Mouse (Mus musculus) kidney, embryonic 16.5 days (tissue): ENCODE results near the gene Bcat1. TPM values are rescaled to one million over a fixed set of nuclear protein-coding genes. Genes with fewer than 3 reads are reported as not detected.

Experiments
- ATAC-seq: fragments of 200-750 bp; cut with Nextera tagmentation; 2 replicates; pipeline ENCODE4 v1.8.0; 2017; ENCODE audit warnings: moderate TSS enrichment; ENCODE audit not compliant: low FRiP score, low TSS enrichment
- H3K27ac ChIP-seq: fragments of 300-500 bp; sonication (generic); 2 replicates; pipeline ENCODE4 v1.5.1; 2014; ENCODE audit warnings: low read length
- H3K27me3 ChIP-seq: fragments of 300-500 bp; sonication (generic); 2 replicates; pipeline ENCODE4 v1.6.1; 2014; ENCODE audit warnings: low read length, control low read depth, mixed read lengths; ENCODE audit not compliant: insufficient read depth
- H3K36me3 ChIP-seq: fragments of 300-500 bp; sonication (generic); 2 replicates; pipeline ENCODE4 v1.6.1; 2014; ENCODE audit warnings: low read length, control low read depth, mixed read lengths; ENCODE audit not compliant: insufficient read depth
- H3K4me1 ChIP-seq: fragments of 300-500 bp; sonication (generic); 2 replicates; pipeline ENCODE4 v1.6.1; 2014; ENCODE audit warnings: low read length, control low read depth, mixed read lengths; ENCODE audit not compliant: insufficient read depth
- H3K4me2 ChIP-seq: fragments of 300-500 bp; sonication (generic); replicated peaks from 2 replicates; pipeline ENCODE4 v1.6.1; 2014; ENCODE audit warnings: low read depth, low read length
- H3K4me3 ChIP-seq: fragments of 300-500 bp; sonication (generic); 2 replicates; pipeline ENCODE4 v1.5.1; 2014; ENCODE audit warnings: mild to moderate bottlenecking, low read length
- H3K9ac ChIP-seq: fragments of 300-500 bp; sonication (generic); replicated peaks from 2 replicates; pipeline ENCODE4 v1.6.1; 2014; ENCODE audit warnings: low read length
- H3K9me3 ChIP-seq: fragments of 300-500 bp; sonication (generic); 2 replicates; pipeline ENCODE4 v1.6.1; 2016; ENCODE audit warnings: low read length, control low read depth
- WGBS: fragments of 180-500 bp; shearing (Covaris S2); extraction: QIAGEN DNeasy Blood & Tissue Kit; methylation state at CpG from one replicate; pipeline ENCODE4 v1.1.7; 2014; 5-methylcytosine and 5-hydroxymethylcytosine counted together
- polyA plus RNA-seq: library from polyadenylated mRNA; unstranded; fragments of >200 nt; fragmentation: Nextera tagmentation; extraction: Ambion mirVana; gene quantifications from 2 replicates; pipeline ENCODE4 v1.2.1, GENCODE M21; 2015

Gene Bcat1
- polyA plus RNA-seq, 1 experiment from 2014 or later: 7.1 TPM

- Histone ChIP-seq H3K4me2 (no peak overlapping the region), H3K36me3 (no peaks in the 10 kb centered on the region), H3K9me3 (0 out of 2 replicates have a peak, but pooled peaks cover 3% of the 10 kb centered on the region), H3K4me3 (no peak overlapping the region), H3K4me1 (no peaks in the 10 kb centered on the region), H3K27ac (no peak overlapping the region), H3K27me3 (no peaks in the 10 kb centered on the region), H3K9ac (no peak overlapping the region)
- 80% methylated on average over 4 of the region's 4 CpGs for whole genome bisulfite sequencing
- no peak for ATAC-seq
These were observed 105.1 kb downstream of the Bcat1 start for GRCm38 (mm10) chr6:144970900-144971299.

- H3K27me3 ChIP-seq: no peaks in the 10 kb centered on the region
- WGBS: 52% methylated on average over 6 of the region's 6 CpGs
These were observed 108.4 kb downstream of the Bcat1 start for GRCm38 (mm10) chr6:144967536-144967935.

GRCm38 (mm10) chr6:144964205-144964604 lies 111.8 kb downstream of the Bcat1 start:
- no peaks in the 10 kb centered on the region for H3K4me1 ChIP-seq
- H3K9ac ChIP-seq: no peak overlapping the region
- H3K4me2 ChIP-seq: no peak overlapping the region
- H3K27me3 ChIP-seq: no peaks in the 10 kb centered on the region
- H3K27ac ChIP-seq: no peak overlapping the region
- WGBS: 79% methylated on average over 4 of the region's 4 CpGs
- no peaks in the 10 kb centered on the region for H3K36me3 ChIP-seq
- no peak overlapping the region for H3K4me3 ChIP-seq
- ATAC-seq: no peak
- H3K9me3 ChIP-seq: no peaks in the 10 kb centered on the region; the same call in 1 of the 2 replicates

More at GRCm38 (mm10) chr6:144967536-144967935, 108.4 kb downstream of the Bcat1 start:
- Histone ChIP-seq H3K4me2 (no peak overlapping the region), H3K4me3 (no peak overlapping the region), H3K27ac (no peak overlapping the region), H3K36me3 (no peaks in the 10 kb centered on the region), H3K9me3 (no peaks in the 10 kb centered on the region), H3K4me1 (no peaks in the 10 kb centered on the region), H3K9ac (no peak overlapping the region)
- no peak for ATAC-seq

GRCm38 (mm10) chr6:144963156-144963555 lies 112.8 kb downstream of the Bcat1 start:
- Histone ChIP-seq H3K9ac (no peak overlapping the region), H3K4me3 (no peak overlapping the region), H3K27me3 (no peaks in the 10 kb centered on the region), H3K4me1 (no peaks in the 10 kb centered on the region), H3K9me3 (peaks cover 2% of the 10 kb centered on the region; the same call in 1 of the 2 replicates), H3K4me2 (no peak overlapping the region), H3K27ac (no peak overlapping the region), H3K36me3 (no peaks in the 10 kb centered on the region)
- no peak for ATAC-seq
- WGBS: 84% methylated on average over 8 of the region's 8 CpGs

- WGBS: 54% methylated on average over 4 of the region's 4 CpGs
- no peak for ATAC-seq
- Histone ChIP-seq H3K27ac (no peak overlapping the region), H3K27me3 (no peaks in the 10 kb centered on the region), H3K36me3 (no peaks in the 10 kb centered on the region), H3K9ac (no peak overlapping the region), H3K9me3 (peaks cover 2% of the 10 kb centered on the region; the same call in 1 of the 2 replicates), H3K4me2 (no peak overlapping the region), H3K4me1 (no peaks in the 10 kb centered on the region), H3K4me3 (no peak overlapping the region)
These were observed 114.0 kb downstream of the Bcat1 start for GRCm38 (mm10) chr6:144962013-144962354.

- Histone ChIP-seq H3K27me3 (no peaks in the 10 kb centered on the region), H3K9ac (no peak overlapping the region), H3K9me3 (peaks cover 2% of the 10 kb centered on the region; the same call in 1 of the 2 replicates), H3K36me3 (no peaks in the 10 kb centered on the region), H3K27ac (no peak overlapping the region), H3K4me1 (no peaks in the 10 kb centered on the region), H3K4me3 (no peak overlapping the region), H3K4me2 (peak overlapping the region; percentile 20; the same call in 1 of the 2 replicates)
- ATAC-seq: peak; percentile 57; the same call in 1 of the 2 replicates
- 72% methylated on average over 25 of the region's 25 CpGs for WGBS
These were observed 114.6 kb downstream of the Bcat1 start for GRCm38 (mm10) chr6:144961253-144962012.

- no peak overlapping the region for H3K9ac ChIP-seq
- ATAC-seq: no peak
- no peak overlapping the region for H3K27ac ChIP-seq
- H3K4me2 ChIP-seq: no peak overlapping the region
- no peaks in the 10 kb centered on the region for H3K27me3 ChIP-seq
- no peak overlapping the region for H3K4me3 ChIP-seq
- no peaks in the 10 kb centered on the region for H3K36me3 ChIP-seq
- 64% methylated on average over 14 of the region's 14 CpGs for WGBS
- H3K4me1 ChIP-seq: no peaks in the 10 kb centered on the region
- peaks cover 2% of the 10 kb centered on the region; the same call in 1 of the 2 replicates for H3K9me3 ChIP-seq
These were observed 120.0 kb downstream of the Bcat1 start for GRCm38 (mm10) chr6:144955887-144956547.

GRCm38 (mm10) chr6:144952885-144953284 lies 123.1 kb downstream of the Bcat1 start:
- Histone ChIP-seq H3K36me3 (no peaks in the 10 kb centered on the region), H3K4me1 (no peaks in the 10 kb centered on the region), H3K4me3 (no peak overlapping the region), H3K4me2 (no peak overlapping the region), H3K27me3 (no peaks in the 10 kb centered on the region), H3K27ac (no peak overlapping the region), H3K9ac (no peak overlapping the region), H3K9me3 (no peaks in the 10 kb centered on the region)
- ATAC-seq: no peak
- 83% methylated on average over 6 of the region's 6 CpGs for WGBS

GRCm38 (mm10) chr6:144944435-144945365 lies 131.3 kb downstream of the Bcat1 start:
- H3K9me3 ChIP-seq: no peaks in the 10 kb centered on the region
- H3K4me2 ChIP-seq: no peak overlapping the region
- WGBS: 39% methylated on average over 10 of the region's 10 CpGs
- no peak overlapping the region for H3K4me3 ChIP-seq
- peaks cover 6% of the 10 kb centered on the region; the same call in 1 of the 2 replicates for H3K4me1 ChIP-seq
- no peaks in the 10 kb centered on the region for H3K27me3 ChIP-seq
- 0 out of 2 replicates have a peak, but pooled peaks have one; percentile 60 for ATAC-seq
- H3K36me3 ChIP-seq: no peaks in the 10 kb centered on the region
- no peak overlapping the region for H3K27ac ChIP-seq
- H3K9ac ChIP-seq: no peak overlapping the region
